Mouse (Mus musculus) midbrain, embryonic 10.5 days (tissue): ENCODE results near the gene Gm5269. TPM values are rescaled to one million over a fixed set of nuclear protein-coding genes. Genes with fewer than 3 reads are reported as not detected.

Source experiments
- DNase-seq: peaks from one replicate; pipeline ENCODE4 v3.0.0-alpha.2; 2017; ENCODE audit warnings: low spot score
- H3K27ac ChIP-seq: fragments of 300-500 bp; sonication (generic); replicated peaks from 2 replicates; pipeline ENCODE4 v1.5.1; 2016; ENCODE audit warnings: mild to moderate bottlenecking
- H3K27me3 ChIP-seq: fragments of 300-500 bp; sonication (generic); 2 replicates; pipeline ENCODE4 v1.6.1; 2016; ENCODE audit warnings: low read depth, mild to moderate bottlenecking; ENCODE audit not compliant: poor library complexity, severe bottlenecking
- H3K36me3 ChIP-seq: fragments of 300-500 bp; sonication (generic); 2 replicates; pipeline ENCODE4 v1.6.1; 2016; ENCODE audit warnings: mild to moderate bottlenecking, moderate library complexity
- H3K4me1 ChIP-seq: fragments of 300-500 bp; sonication (generic); 2 replicates; pipeline ENCODE4 v1.6.1; 2016
- H3K4me3 ChIP-seq: fragments of 300-500 bp; sonication (generic); 2 replicates; pipeline ENCODE4 v1.5.1; 2016; ENCODE audit warnings: mild to moderate bottlenecking, moderate library complexity
- H3K9me3 ChIP-seq: fragments of 300-500 bp; sonication (generic); replicated peaks from 2 replicates; pipeline ENCODE4 v1.6.1; 2016; ENCODE audit warnings: mild to moderate bottlenecking
- WGBS: fragments of 180-500 bp; shearing (Covaris S2); methylation state at CpG from one replicate; pipeline ENCODE4 v1.1.7; 2016; 5-methylcytosine and 5-hydroxymethylcytosine counted together
- polyA plus RNA-seq: library from polyadenylated mRNA; unstranded; fragments of >200 nt; fragmentation: Nextera tagmentation; extraction: Ambion mirVana; gene quantifications from 2 replicates; pipeline ENCODE4 v1.2.1, GENCODE M21; 2016

Gm5269 gene
- polyA plus RNA-seq, 1 experiment from 2014 or later, result not detected

DNA sequence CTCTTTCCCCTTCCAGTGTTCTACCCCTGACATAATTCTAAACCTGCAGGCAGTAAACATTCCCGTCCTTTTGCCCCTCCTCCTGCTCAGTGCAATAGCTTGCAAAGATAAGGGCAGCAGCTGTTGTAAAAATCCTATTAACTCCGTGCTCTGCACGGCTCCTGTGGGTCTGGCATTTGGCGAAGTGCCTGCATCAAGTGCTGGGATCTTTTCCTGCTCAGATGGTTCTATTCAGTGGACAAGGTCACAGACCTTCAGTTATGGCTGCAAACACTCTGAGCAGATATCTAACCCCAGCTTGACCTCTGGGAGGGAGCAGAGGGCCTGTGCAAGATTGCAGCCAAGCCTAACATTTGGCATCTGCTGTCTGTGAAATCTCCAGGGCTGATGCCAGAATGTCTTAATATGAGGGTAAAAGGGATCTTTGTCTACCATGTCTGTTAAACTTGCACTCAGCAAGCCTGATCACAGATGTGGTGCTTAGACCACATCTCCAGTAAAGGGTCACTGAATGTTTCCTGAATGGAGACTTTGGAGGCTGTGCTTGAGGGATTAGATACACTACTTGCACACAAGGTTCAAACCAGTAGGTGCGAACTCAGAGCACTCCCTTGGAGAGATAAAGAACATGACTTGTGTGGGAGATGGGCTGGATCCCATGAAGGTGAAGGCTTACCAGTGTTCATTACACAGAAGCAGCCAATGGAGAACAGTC is 15.2 kb upstream of the Gm5269 start:
- Histone ChIP-seq H3K27me3 (no peaks in the 10 kb centered on the region), H3K27ac (0 out of 2 replicates have a peak overlapping the region, but pooled peaks have one; percentile 0), H3K4me3 (no peak overlapping the region), H3K36me3 (no peaks in the 10 kb centered on the region), H3K9me3 (no peaks in the 10 kb centered on the region), H3K4me1 (peaks cover 12% of the 10 kb centered on the region)
- DNase-seq, result peak; percentile 25
- WGBS, result 19% methylated on average over 5 of the region's 5 CpGs

GRCm38 (mm10) chr1:45904161-45904560 is 14.1 kb upstream of the Gm5269 start:
- no peak overlapping the region for H3K4me3 ChIP-seq
- WGBS, result 85% methylated on average over 3 of the region's 3 CpGs
- no peak for DNase-seq
- H3K36me3 ChIP-seq, result no peaks in the 10 kb centered on the region
- no peaks in the 10 kb centered on the region for H3K9me3 ChIP-seq
- peaks cover 12% of the 10 kb centered on the region for H3K4me1 ChIP-seq
- H3K27me3 ChIP-seq, result no peaks in the 10 kb centered on the region
- no peak overlapping the region for H3K27ac ChIP-seq

DNA sequence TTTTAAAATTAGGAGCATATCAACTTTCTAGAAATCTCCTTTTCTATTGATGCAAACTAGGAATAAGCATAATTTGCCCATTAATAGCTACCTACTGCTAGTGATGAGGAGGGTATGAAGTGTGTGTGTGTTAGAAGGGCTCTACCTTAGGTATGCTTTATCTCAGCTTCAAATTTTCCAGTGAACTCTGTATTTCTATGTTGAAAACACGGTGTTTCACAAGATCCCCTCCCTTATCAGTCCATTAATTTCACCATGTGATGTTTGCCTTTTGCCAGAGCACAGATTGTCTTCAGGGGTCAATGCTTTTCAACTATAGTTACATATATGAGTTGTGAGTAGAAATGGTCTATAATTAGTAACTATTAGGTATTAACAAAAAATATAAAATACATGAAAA is 8.0 kb upstream of the Gm5269 start:
- 50% methylated on average over 1 of the region's 1 CpGs for WGBS
- Histone ChIP-seq H3K27ac (no peak overlapping the region), H3K9me3 (no peaks in the 10 kb centered on the region), H3K36me3 (no peaks in the 10 kb centered on the region), H3K4me1 (no peaks in the 10 kb centered on the region), H3K4me3 (no peak overlapping the region), H3K27me3 (no peaks in the 10 kb centered on the region)
- DNase-seq, result no peak

- H3K36me3 ChIP-seq, result no peaks in the 10 kb centered on the region
- no peak overlapping the region for H3K4me3 ChIP-seq
- WGBS, result 93% methylated on average over 6 of the region's 6 CpGs
- DNase-seq, result no peak
- no peak overlapping the region for H3K27ac ChIP-seq
- H3K4me1 ChIP-seq, result no peaks in the 10 kb centered on the region
- H3K9me3 ChIP-seq, result no peaks in the 10 kb centered on the region
- no peaks in the 10 kb centered on the region for H3K27me3 ChIP-seq
Observed at GRCm38 (mm10) chr1:45894168-45894912, 4.3 kb upstream of the Gm5269 start.

- no peak for DNase-seq
- Histone ChIP-seq H3K9me3 (no peaks in the 10 kb centered on the region), H3K36me3 (no peaks in the 10 kb centered on the region), H3K4me1 (no peaks in the 10 kb centered on the region), H3K4me3 (no peak overlapping the region), H3K27ac (no peak overlapping the region), H3K27me3 (no peaks in the 10 kb centered on the region)
- WGBS, result 82% methylated on average over 2 of the region's 2 CpGs
Observed at GRCm38 (mm10) chr1:45891986-45892385, 1.9 kb upstream of the Gm5269 start.

GRCm38 (mm10) chr1:45886800-45887199 is 3.3 kb downstream of the Gm5269 start:
- no peak overlapping the region for H3K4me3 ChIP-seq

DNA sequence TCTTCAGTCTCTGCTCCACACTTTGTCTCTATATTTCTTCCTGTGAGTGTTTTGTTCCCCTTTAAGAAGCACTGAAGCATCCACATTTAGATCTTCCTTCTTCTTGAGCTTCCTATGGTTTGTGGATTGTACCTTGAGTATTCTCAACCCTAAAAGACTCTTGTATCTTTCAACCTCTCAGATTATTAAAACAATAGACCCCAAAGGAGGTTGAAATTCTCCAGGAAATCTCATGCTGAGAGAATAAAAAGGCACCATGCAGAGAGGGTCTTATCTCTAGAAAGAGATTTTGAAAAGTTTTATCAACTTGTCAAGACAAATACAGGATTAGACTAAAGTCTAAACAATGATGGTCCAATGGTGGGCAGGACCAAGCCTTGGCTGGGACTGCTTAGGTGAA is 6.7 kb downstream of the Gm5269 start:
- H3K27ac ChIP-seq, result no peak overlapping the region
- no peak overlapping the region for H3K4me3 ChIP-seq
- no peaks in the 10 kb centered on the region for H3K4me1 ChIP-seq
- no peaks in the 10 kb centered on the region for H3K9me3 ChIP-seq
- no peak for DNase-seq
- no peaks in the 10 kb centered on the region for H3K36me3 ChIP-seq
- H3K27me3 ChIP-seq, result no peaks in the 10 kb centered on the region

More at GRCm38 (mm10) chr1:45886800-45887199, 3.3 kb downstream of the Gm5269 start:
- Histone ChIP-seq H3K36me3 (no peaks in the 10 kb centered on the region), H3K27me3 (no peaks in the 10 kb centered on the region), H3K4me1 (no peaks in the 10 kb centered on the region), H3K9me3 (no peaks in the 10 kb centered on the region), H3K27ac (no peak overlapping the region)
- 92% methylated on average over 9 of the region's 9 CpGs for WGBS
- DNase-seq, result no peak

DNA sequence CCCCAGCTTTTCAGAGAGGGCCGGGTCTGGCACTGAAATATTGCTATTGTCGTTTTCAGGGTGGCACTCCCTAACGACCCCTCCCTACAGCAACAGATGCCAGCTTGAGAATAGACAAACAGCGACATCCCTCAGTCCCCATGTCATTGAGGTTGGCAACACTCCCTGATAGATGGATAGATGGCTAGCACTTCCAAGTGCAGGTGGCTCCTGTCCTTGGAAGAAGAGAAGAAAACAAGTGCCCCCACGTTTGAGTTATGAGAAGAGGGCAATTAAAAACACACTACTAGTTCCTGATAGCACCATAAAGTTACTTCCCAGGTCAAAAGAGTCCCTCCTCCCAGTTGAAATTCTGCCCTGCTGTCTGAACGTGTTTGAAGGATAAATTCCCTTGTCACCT is 8.0 kb downstream of the Gm5269 start:
- no peak for DNase-seq
- H3K27me3 ChIP-seq, result no peaks in the 10 kb centered on the region

GRCm38 (mm10) chr1:45881228-45881832 is 8.7 kb downstream of the Gm5269 start:
- Histone ChIP-seq H3K27me3 (no peaks in the 10 kb centered on the region), H3K4me1 (no peaks in the 10 kb centered on the region), H3K36me3 (no peaks in the 10 kb centered on the region), H3K9me3 (no peaks in the 10 kb centered on the region), H3K27ac (no peak overlapping the region), H3K4me3 (no peak overlapping the region)
- DNase-seq, result no peak
- 86% methylated on average over 3 of the region's 3 CpGs for WGBS

More for the DNA sequence above, 8.0 kb downstream of the Gm5269 start:
- no peaks in the 10 kb centered on the region for H3K4me1 ChIP-seq
- no peak overlapping the region for H3K27ac ChIP-seq
- 65% methylated on average over 6 of the region's 6 CpGs for WGBS
- H3K9me3 ChIP-seq, result no peaks in the 10 kb centered on the region
- H3K36me3 ChIP-seq, result no peaks in the 10 kb centered on the region
- no peak overlapping the region for H3K4me3 ChIP-seq

DNA sequence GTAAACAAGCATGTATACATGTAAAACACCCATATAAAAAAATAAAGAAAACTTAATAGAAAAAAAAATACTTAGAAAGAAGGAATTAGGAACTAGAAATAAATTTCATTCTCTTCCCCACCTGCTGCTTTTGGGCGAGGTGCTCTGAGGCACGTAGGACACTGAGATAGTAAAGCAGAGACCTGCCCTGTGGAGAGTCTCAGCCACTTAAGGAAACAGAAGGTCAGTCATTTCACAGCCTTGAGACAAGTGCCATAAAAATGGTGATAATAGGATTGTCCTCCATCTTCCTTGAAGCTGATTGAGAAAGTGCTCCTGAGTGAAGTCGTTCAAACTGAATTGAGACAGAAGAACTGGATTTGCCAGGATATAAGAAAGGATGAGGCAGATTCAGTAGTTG is 12.6 kb downstream of the Gm5269 start:
- no peak for DNase-seq
- H3K4me3 ChIP-seq, result no peak overlapping the region
- H3K27ac ChIP-seq, result no peak overlapping the region
- no peaks in the 10 kb centered on the region for H3K4me1 ChIP-seq
- WGBS, result 88% methylated on average over 3 of the region's 3 CpGs
- no peaks in the 10 kb centered on the region for H3K36me3 ChIP-seq
- no peaks in the 10 kb centered on the region for H3K27me3 ChIP-seq
- no peaks in the 10 kb centered on the region for H3K9me3 ChIP-seq

- Histone ChIP-seq H3K4me1 (no peaks in the 10 kb centered on the region), H3K36me3 (no peaks in the 10 kb centered on the region), H3K4me3 (no peak overlapping the region), H3K9me3 (no peaks in the 10 kb centered on the region), H3K27me3 (no peaks in the 10 kb centered on the region), H3K27ac (no peak overlapping the region)
- WGBS, result 90% methylated on average over 6 of the region's 6 CpGs
- no peak for DNase-seq
Observed at GRCm38 (mm10) chr1:45876450-45877198, 13.4 kb downstream of the Gm5269 start.

DNA sequence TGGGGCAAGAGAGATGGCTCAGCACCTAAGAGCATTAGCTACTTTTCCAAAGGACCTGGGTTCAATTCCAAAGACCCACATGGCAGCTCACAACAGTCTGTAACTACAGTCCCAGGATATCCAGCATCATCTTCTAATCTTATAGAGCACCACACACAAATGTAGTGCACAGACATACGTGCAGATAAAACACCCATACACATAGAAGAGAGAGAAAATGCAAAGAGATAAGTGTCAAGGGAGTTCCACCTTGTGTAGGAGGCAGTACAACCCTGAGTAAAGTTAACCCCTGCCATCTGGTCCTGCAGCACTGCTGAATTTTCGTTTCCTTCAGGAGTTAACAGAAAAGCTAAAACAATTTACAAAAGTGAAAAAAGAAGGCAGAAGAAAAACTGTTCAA is 14.4 kb downstream of the Gm5269 start:
- Histone ChIP-seq H3K4me3 (no peak overlapping the region), H3K36me3 (no peaks in the 10 kb centered on the region), H3K9me3 (no peaks in the 10 kb centered on the region), H3K27me3 (no peaks in the 10 kb centered on the region), H3K27ac (no peak overlapping the region), H3K4me1 (no peaks in the 10 kb centered on the region)
- WGBS, result 85% methylated on average over 2 of the region's 2 CpGs
- DNase-seq, result no peak
